Mouse (Mus musculus): ENCODE results near the gene Ikzf1. TPM values are rescaled to one million over a fixed set of nuclear protein-coding genes. Genes with fewer than 3 reads are reported as not detected.

Ikzf1 gene
- polyA plus RNA-seq, 1 experiment, result 15.1 TPM

DNA sequence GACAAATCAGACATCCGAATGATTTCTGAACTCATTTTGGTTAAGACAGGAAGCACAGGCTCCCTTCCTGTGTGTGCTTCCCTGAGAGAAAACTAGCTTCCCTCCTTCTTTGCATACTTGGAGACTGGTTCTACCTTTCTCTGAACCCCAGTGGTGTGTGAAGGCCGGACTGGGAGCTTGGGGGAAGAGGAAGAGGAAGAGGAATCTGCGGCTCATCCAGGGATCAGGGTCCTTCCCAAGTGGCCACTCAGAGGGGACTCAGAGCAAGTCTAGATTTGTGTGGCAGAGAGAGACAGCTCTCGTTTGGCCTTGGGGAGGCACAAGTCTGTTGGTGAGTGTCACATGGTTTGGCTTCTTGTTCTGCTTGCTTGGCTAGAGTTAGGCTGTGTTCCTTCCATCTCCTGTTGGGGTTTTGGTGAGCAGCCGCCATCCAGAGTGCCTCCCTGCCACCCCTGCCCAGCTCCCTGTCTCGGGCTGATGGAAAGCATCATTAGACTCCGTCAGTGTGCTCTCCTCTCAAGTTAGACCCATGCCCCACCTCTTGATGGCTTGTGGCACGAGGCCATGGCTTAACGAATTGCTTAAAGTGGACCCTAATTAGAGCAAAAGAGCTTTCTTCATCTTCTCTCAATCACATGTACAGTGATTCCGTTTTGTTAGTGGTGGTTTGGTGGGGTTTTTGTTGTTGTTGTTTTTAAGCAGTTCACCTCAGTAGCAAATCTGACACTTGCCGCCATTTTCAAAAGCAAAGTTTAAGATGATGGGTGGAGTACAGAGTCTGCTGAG is 5.4 kb downstream of the Ikzf1 start:
- DNase-seq (ENCODE audit: low read depth), result no peak

DNA sequence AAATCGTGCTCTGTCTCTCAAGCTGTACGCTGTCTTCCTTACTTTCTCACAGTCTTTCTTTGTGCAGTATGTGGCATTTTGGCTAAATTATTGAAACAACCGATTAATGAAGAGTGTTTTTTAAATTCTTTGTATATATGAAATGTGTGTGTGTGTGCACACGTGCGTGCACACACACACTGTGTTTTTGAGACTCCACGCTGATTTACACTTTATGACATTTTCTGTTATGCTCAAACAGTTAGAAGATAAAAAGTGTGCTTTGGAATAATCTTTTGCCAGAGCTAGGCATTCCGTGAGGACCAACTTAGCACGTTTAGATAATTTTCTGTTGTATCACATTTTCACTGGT is 6.0 kb downstream of the Ikzf1 start:
- DNase-seq (ENCODE audit: low read depth), result no peak

- DNase-seq (ENCODE audit: low read depth), result no peak
Measured at GRCm38 (mm10) chr11:11691324-11692058, 6.7 kb downstream of the Ikzf1 start.

DNA sequence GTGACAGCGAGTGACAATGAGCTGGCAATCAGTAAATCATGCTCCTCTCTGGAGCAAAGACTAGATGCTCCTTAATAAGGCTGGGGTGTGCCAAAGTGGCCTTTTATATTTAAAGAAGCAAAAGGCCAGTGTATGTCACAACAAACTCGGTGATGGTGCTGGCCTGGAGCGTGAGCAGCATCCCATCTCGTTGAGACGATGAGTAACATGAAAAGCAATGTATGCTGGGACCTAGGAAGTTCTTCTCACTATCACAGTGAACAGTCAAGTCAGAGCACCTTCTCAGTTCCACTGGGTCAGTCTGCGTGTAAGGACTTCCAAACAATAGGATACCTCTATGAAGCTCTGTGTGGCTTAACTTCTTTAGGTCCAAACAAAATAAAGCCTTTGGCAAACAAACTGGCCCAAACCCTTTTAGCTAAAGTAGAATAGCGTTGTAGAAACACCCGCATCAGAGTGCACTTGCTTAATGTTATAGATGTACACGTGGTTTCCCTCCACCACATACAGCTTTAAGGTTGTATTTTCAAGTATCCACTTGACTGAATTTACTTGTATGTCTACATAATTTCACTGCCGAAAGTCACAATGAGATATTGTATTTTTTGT is 7.9 kb downstream of the Ikzf1 start:
- DNase-seq (ENCODE audit: low read depth), result no peak

- no peak for DNase-seq (ENCODE audit: low read depth)
Measured at GRCm38 (mm10) chr11:11693446-11693845, 8.6 kb downstream of the Ikzf1 start.

DNA sequence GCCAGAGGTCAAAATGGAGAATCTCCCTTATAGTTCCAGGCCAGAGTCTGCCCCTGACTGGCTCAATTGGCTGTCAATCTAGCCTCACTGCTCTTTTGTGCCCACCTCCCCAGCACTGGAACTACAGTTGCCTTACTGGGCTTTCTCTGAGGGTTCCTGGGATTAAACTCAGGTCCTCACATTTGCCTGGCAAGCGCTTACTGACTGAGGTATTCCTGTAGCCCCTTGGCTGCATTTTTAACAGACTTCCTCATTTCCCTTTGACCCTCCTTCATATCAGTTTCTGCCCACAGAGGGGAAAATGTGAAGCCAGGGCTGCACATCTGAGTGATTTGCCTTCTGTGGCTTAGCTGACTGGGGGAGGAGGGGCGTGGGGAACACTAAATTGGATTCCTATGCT is 9.3 kb downstream of the Ikzf1 start:
- DNase-seq (ENCODE audit: low read depth), result no peak

DNA sequence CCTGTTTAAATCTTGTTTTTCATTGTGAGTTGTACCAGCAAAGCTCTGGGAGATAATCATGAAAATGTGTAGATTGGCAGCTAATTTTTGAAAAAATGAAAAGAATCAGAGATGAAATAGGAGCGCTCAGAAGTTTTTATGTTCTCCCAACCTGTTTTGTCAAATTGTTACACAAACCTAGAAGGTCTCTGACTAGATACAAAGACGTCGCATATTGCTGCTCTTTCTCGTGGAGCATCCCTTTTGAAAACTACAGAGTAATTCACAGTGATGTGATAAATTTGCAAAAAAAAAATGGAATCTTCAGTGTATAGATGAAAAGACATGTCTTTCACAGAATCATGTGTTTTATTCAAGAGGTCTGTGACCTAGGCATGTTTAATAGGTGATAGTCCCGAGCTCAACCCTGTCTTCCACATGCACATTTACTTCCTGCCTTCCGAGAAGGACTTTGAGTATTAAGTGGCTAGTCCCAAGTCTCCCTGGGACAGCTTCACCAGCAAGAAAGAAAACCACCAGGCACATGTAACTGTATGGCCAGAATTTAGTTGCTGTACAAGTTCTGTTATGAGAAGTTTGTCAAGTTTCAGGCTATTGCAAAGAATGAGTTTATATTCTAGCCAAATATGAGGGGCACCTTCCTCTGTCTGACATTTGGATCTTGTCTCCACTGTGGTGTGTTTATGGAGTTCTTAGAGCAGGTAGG is 9.8 kb downstream of the Ikzf1 start:
- no peak for DNase-seq (ENCODE audit: low read depth)

GRCm38 (mm10) chr11:11695211-11695887 is 10.5 kb downstream of the Ikzf1 start:
- DNase-seq (ENCODE audit: low read depth), result no peak

DNA sequence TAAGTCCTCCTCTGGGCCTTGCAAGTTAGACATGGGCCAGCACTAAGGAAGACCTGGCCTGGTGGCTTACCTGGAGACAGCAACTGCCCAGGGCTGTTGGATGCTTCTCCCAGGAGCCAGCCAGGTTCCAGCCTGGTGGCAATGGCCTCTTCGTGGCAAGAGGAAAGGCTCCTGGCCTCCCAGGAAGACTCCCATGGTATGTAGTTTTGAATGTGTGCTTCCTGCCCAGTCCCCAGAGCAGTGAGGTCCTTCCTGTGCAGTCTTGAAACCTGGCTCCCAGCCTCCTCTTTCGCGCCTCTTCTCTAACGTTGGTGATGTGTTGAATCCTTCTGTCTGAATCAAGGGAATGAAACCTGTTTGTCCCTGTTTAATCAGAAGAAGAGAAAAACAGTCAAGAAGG is 11.1 kb downstream of the Ikzf1 start:
- DNase-seq (ENCODE audit: low read depth), result no peak

DNA sequence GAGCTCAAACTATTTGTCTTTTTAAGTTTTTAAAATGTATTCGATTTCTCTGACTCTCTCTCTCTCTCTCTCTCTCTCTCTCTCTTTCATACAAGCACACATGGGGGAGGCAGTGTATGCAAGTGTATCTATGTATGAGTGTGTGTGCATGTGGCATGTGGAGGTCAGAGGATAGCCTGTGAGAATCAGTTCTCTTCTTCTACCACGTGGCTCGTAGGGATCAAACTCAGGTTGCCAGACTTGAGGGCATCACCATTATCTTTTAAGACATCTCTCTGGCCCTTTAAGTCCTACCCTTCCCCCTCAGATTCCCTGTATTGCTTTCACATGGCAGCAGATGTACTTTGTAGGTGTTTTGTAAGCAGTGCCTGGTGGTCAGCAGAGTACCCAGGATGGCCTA is 12.0 kb downstream of the Ikzf1 start:
- DNase-seq (ENCODE audit: low read depth), result no peak

DNA sequence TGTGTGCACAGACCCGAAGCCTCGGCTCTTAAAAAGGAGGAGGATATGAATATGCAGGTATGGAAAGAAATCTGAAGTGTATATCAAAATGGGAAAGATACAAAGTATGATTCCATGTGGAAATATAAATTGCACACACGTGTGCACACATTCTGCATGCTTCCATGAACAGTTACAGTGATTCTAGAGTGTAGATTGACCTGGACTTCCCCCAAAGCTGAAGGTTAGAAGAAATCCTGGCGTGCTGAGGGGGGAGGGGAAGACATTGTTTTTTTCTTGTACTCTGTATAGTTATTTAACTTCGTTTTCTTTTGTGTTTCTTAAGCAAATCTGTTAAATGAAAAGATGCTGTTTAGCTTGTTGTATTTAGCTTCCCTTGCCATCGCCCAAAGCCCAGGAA is 16.6 kb downstream of the Ikzf1 start:
- no peak for DNase-seq (ENCODE audit: low read depth)

DNA sequence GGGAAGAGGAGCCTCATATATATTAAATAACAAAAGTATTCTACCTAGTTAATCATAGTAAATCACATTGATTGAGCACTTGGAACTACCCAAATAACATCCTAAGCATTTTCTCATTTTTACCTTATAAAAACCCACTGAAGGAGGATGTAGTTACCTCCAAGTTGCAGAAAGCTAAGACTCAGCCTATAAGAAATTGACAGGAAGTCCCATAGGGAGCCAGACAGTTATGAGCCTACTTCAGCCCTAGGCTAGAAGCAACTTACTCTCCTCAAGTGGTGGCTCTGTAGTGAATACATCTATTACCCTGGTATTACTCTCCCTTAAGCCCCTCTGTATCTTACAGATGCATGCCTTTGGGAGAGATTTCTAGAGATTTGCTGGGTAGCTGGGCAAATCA is 19.0 kb downstream of the Ikzf1 start:
- DNase-seq (ENCODE audit: low read depth), result no peak

DNA sequence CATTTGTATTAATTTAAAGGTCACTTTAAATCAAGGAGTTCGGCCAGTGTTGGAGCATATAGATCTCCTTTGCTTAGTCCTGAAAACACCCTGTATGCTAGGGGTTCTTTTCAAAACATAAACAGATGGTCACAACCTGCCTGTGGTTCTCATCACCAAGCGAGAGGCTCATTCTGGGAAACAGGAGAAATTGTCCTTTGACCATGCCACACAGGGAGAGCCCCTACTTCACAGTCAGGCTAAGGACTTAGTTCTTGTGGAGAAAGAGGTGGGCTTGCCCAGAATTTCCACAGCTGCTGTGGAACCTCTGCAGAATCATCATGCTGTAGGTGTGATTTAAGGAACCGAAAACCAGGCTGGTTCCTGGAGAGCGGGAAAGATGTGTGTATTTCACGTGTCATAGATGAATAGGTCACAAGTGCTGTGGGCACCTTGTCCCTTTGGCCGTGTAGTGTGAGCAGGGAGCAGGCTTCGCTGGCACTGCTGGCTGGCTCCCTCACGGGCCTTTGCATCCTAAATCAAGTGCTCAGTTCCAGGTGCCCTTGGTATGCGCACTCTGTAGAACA is 23.4 kb downstream of the Ikzf1 start:
- no peak for DNase-seq (ENCODE audit: low read depth)

- no peak for DNase-seq (ENCODE audit: low read depth)
Measured at GRCm38 (mm10) chr11:11709311-11709710, 24.5 kb downstream of the Ikzf1 start.

- no peak for DNase-seq (ENCODE audit: low read depth)
Measured at GRCm38 (mm10) chr11:11710718-11711117, 25.9 kb downstream of the Ikzf1 start.

DNA sequence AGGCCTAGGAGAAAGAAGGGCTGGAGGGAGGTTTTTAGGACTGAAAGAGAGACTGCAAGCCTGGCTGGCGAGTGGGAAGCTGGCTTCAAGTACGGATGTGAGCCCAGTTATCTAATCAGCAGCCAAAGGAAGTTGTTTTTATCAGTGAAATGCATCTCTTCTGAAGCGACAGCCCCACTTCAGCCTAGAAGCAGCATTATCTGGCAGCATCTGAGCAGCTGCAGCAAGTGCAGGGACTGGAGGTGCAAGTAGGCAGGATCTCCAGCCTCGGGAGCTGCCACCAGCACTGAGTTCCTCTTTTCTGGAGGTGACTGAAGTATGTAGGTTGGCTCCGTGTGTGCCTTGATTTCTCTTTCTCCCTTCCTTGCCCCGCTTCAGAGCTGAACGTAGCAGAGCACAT is 26.9 kb downstream of the Ikzf1 start:
- no peak for DNase-seq (ENCODE audit: low read depth)

DNA sequence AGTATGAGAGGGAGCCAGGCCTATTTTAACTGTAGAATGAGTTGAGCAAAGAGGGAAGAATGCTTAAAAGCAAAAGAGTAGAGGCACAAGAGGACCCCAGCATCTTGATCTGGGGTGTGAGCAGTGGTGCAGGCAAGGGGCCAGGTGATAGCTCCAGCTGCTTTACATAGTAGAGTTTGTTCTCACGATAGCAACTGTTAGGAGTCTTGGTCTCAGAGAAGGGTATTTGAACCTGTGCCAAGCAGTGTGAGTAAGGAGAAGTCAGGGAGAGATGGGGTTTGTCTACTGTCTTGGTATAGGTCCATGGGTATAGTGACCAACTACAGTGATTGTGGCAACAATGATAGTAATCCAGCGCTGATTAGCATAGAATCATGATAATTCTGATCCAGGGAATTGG is 29.9 kb downstream of the Ikzf1 start:
- no peak for DNase-seq (ENCODE audit: low read depth)

GRCm38 (mm10) chr11:11715963-11716691 is 31.3 kb downstream of the Ikzf1 start:
- DNase-seq (ENCODE audit: low read depth), result no peak

- no peak for DNase-seq (ENCODE audit: low read depth)
Measured at GRCm38 (mm10) chr11:11716692-11717037, 31.9 kb downstream of the Ikzf1 start.

DNA sequence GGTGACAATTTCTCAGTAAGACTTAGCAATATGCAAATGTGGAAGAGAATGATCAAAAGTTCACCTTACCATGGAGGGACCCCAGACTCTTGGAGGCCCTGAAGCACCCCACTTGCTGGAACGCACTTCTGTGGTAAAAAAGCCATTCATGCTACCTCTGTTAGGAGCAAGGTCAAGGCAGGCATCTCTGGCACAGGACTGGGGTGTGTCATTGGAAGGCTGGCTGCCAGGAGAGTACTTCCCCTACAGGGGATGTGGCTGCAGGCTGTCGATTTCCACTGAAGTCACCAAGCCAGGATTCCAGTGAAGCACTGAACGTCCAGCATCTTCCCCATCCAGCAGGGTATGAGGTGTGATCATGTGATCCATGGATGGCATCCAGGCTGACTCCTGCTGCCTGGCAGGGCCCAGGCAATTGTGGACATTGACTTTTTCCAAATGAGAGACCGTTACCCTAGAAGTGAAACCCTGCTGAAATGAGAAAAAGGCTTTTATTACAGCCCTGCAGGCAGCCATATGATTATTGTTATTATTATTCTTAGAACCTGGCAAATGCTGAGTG is 32.9 kb downstream of the Ikzf1 start:
- DNase-seq (ENCODE audit: low read depth), result no peak

GRCm38 (mm10) chr11:11719748-11720147 is 34.9 kb downstream of the Ikzf1 start:
- DNase-seq (ENCODE audit: low read depth), result no peak
